Comparison of ENCODE assay signal across 27 mouse cellular contexts in genomic region chr5:43300979-43301378, GRCm38 (mm10).
"Had no signal": no experiment of that assay in that cellular context is flagged by ENCODE, and none has a peak within 500 bp of the region (broad histone marks: within the 10 kb centered on the region; RNA-seq: fewer than 3 reads in every experiment).

No protein-coding gene starts in this region.

- H3K36me3 ChIP-seq: limb, embryonic 10.5 days; limb, embryonic 12.5 days; limb, embryonic 13.5 days; limb, embryonic 15.5 days; liver, embryonic 12.5 days; liver, embryonic 13.5 days; liver, embryonic 15.5 days; lung, embryonic 15.5 days; midbrain, embryonic 10.5 days; midbrain, embryonic 12.5 days; midbrain, embryonic 13.5 days; midbrain, embryonic 15.5 days; neural tube, embryonic 12.5 days had no signal

- H3K4me1 ChIP-seq: limb, embryonic 10.5 days; limb, embryonic 12.5 days; limb, embryonic 13.5 days; limb, embryonic 15.5 days; liver, embryonic 12.5 days; liver, embryonic 13.5 days; liver, embryonic 15.5 days; midbrain, embryonic 10.5 days; midbrain, embryonic 12.5 days; midbrain, embryonic 13.5 days; midbrain, embryonic 15.5 days; neural tube, embryonic 12.5 days had no signal

- ATAC-seq: liver, embryonic 12.5 days; liver, postnatal 0 days; lung, postnatal 0 days; midbrain, embryonic 13.5 days; midbrain, embryonic 15.5 days; midbrain, embryonic 16.5 days had no signal

- H3K27me3 ChIP-seq: limb, embryonic 12.5 days; limb, embryonic 13.5 days; limb, embryonic 15.5 days; liver, embryonic 12.5 days; liver, embryonic 13.5 days; liver, embryonic 15.5 days; lung, embryonic 15.5 days; midbrain, embryonic 12.5 days; midbrain, embryonic 13.5 days; midbrain, embryonic 15.5 days; neural tube, embryonic 12.5 days had no signal

- DNase-seq: left cerebral cortex, postnatal 4 days; liver; liver, embryonic 13.5 days; liver, postnatal 0 days; lung, adult 18-20 months; lung, adult 2 months; lung, embryonic 14.5 days; lung, postnatal 10 days; lung, postnatal 36 days; lung, postnatal 4 days; midbrain, embryonic 14.5 days had no signal

- H3K9me3 ChIP-seq: limb, embryonic 10.5 days; limb, embryonic 12.5 days; limb, embryonic 13.5 days; limb, embryonic 15.5 days; liver, embryonic 12.5 days; liver, embryonic 13.5 days; liver, embryonic 15.5 days; lung, embryonic 15.5 days; midbrain, embryonic 10.5 days; midbrain, embryonic 12.5 days; midbrain, embryonic 13.5 days; midbrain, embryonic 15.5 days; neural tube, embryonic 12.5 days had no signal

- H3K4me3 ChIP-seq: left cerebral cortex, adult 2 months; limb, embryonic 10.5 days; limb, embryonic 12.5 days; limb, embryonic 13.5 days; limb, embryonic 15.5 days; liver, embryonic 12.5 days; liver, embryonic 13.5 days; liver, embryonic 15.5 days; lung, embryonic 15.5 days; midbrain, embryonic 10.5 days; midbrain, embryonic 12.5 days; midbrain, embryonic 13.5 days; midbrain, embryonic 15.5 days; myocyte; neural tube, embryonic 12.5 days had no signal
